In the genomic region with DNA sequence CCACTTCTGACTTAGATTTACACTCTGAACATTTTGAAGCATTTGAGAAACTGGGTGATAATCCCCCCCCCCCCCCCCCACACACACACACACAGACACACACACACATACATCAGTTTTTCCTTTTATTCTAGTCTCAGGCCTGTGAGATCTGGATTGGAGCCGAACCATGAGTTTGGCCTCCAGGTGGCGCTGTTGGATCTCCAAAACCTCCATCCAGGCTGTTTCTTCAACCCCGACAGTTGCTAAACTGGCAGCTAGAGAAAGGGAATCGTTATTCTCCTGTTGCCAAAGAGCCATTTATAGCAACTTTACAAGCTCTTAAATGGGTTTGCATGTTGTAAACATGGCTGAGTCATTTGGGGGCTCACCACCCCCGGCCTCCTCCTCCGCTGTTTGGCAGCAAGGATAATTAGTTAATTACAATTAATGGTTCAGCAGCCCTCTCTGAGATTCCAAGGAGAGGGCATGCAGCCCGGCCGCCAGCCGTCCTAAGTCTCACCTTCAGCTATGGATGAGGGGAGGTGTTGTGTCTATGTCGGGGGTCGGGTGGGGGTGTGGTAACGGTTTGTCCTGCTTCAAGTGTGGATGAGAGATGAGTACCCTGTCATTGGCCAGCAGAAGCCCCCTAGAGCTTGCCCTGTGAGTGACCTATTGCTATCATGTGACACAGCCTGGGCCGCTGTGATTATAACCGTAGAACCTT, we compare ENCODE assay signal across 9 mouse cellular contexts.
A peak's percentile ranks its signal among the peaks of the same experiment; 100 is the strongest.
DNase-seq lines count a peak whose midpoint lies in the region; ATAC-seq and TF ChIP-seq lines count a peak whose summit lies in the region.
"Had no signal": no experiment of that assay in that cellular context is flagged by ENCODE, and none has a peak within 500 bp of the region (broad histone marks: within the 10 kb centered on the region; RNA-seq: fewer than 3 reads in every experiment).

No protein-coding gene starts in this region.

- no peak overlapping the region for H3K4me2 ChIP-seq in midbrain, embryonic 15.5 days
- no peak overlapping the region for H3K4me2 ChIP-seq in liver, postnatal 0 days (ENCODE audit: low read depth, low read length)
- H3K4me2 ChIP-seq: embryonic facial prominence, embryonic 15.5 days had no signal

- peaks cover 17% of the 10 kb centered on the region for H3K27me3 ChIP-seq in midbrain, embryonic 10.5 days (ENCODE audit: low read depth, poor library complexity, severe bottlenecking)
- H3K27me3 ChIP-seq in midbrain, embryonic 15.5 days (replicated peaks): no peaks in the 10 kb centered on the region
- H3K27me3 ChIP-seq in liver, postnatal 0 days (ENCODE audit: insufficient read depth, low read length): no peaks in the 10 kb centered on the region
- H3K27me3 ChIP-seq: embryonic facial prominence, embryonic 15.5 days had no signal

- TF ChIP-seq CTCF in liver, postnatal 0 days (IDR thresholded peaks at IDR 0.05; ENCODE audit: low read depth): peak; percentile 82

- no peak for TF ChIP-seq EP300 in liver, postnatal 0 days (IDR thresholded peaks at IDR 0.05; ENCODE audit: low read depth)

- WGBS in midbrain, embryonic 10.5 days: 58% methylated on average over 14 of the region's 14 CpGs
- WGBS in midbrain, embryonic 15.5 days: 53% methylated on average over 14 of the region's 14 CpGs
- 47% methylated on average over 14 of the region's 14 CpGs for WGBS in liver, postnatal 0 days (ENCODE audit: insufficient replicate concordance)

- no peak overlapping the region for H3K9ac ChIP-seq in midbrain, embryonic 15.5 days
- no peak overlapping the region for H3K9ac ChIP-seq in liver, postnatal 0 days (replicated peaks)
- H3K9ac ChIP-seq: embryonic facial prominence, embryonic 15.5 days had no signal

- H3K9me3 ChIP-seq in midbrain, embryonic 10.5 days (replicated peaks): no peaks in the 10 kb centered on the region
- no peaks in the 10 kb centered on the region for H3K9me3 ChIP-seq in midbrain, embryonic 15.5 days
- no peaks in the 10 kb centered on the region for H3K9me3 ChIP-seq in liver, postnatal 0 days (ENCODE audit: low read length)
- H3K9me3 ChIP-seq: embryonic facial prominence, embryonic 15.5 days had no signal

- H3K27ac ChIP-seq in midbrain, embryonic 10.5 days (replicated peaks): no peak overlapping the region
- H3K27ac ChIP-seq in midbrain, embryonic 15.5 days: no peak overlapping the region
- H3K27ac ChIP-seq in liver, postnatal 0 days (ENCODE audit: low read depth): no peak overlapping the region
- H3K27ac ChIP-seq: embryonic facial prominence, embryonic 15.5 days had no signal

- no peak overlapping the region for H3K4me3 ChIP-seq in midbrain, embryonic 10.5 days
- H3K4me3 ChIP-seq in midbrain, embryonic 15.5 days: no peak overlapping the region
- H3K4me3 ChIP-seq in liver, postnatal 0 days (ENCODE audit: low read depth, low read length): no peak overlapping the region
- H3K4me3 ChIP-seq: embryonic facial prominence, embryonic 15.5 days had no signal

- peak; percentile 86 for DNase-seq in midbrain, embryonic 10.5 days (ENCODE audit: low spot score)
- peak; percentile 59 for DNase-seq in cerebellum, adult 9-11 months
- DNase-seq in frontal cortex, postnatal 25 days (ENCODE audit: low spot score in 2 of 2): peak; percentile 88 to 98
- DNase-seq in kidney, postnatal 4 days: peak; percentile 93
- peak; percentile 87 for DNase-seq in liver, postnatal 0 days
- DNase-seq in ovary, postnatal 36 days (ENCODE audit: low spot score): peak; percentile 78
- peak; percentile 89 for DNase-seq in thymus, postnatal 4 days

- H3K36me3 ChIP-seq in midbrain, embryonic 10.5 days: peaks cover 29% of the 10 kb centered on the region
- no peaks in the 10 kb centered on the region for H3K36me3 ChIP-seq in midbrain, embryonic 15.5 days (replicated peaks)
- no peaks in the 10 kb centered on the region for H3K36me3 ChIP-seq in liver, postnatal 0 days (replicated peaks; ENCODE audit: insufficient read depth, low read length)

- H3K4me1 ChIP-seq in midbrain, embryonic 10.5 days: peaks cover 8% of the 10 kb centered on the region
- no peaks in the 10 kb centered on the region for H3K4me1 ChIP-seq in midbrain, embryonic 15.5 days
- no peaks in the 10 kb centered on the region for H3K4me1 ChIP-seq in liver, postnatal 0 days (ENCODE audit: insufficient read depth)

- no peak; the same call in 1 of the 2 replicates for ATAC-seq in midbrain, embryonic 15.5 days (replicated peaks)
- no peak for ATAC-seq in liver, postnatal 0 days
